Mouse (Mus musculus) forebrain, postnatal 0 days (tissue): ENCODE measurements at regions not wholly inside any gene's neighbourhood (a gene's known extent, or its start where the extent isn't known, plus 50 kb on each side); places are given as distances from the start of the nearest gene placed in this dataset.
A peak's percentile ranks its signal among the peaks of the same experiment; 100 is the strongest.

Experiments
- ATAC-seq: fragments of 200-750 bp; cut with Nextera tagmentation; 2 replicates; pipeline ENCODE4 v1.8.0; 2017; ENCODE audit warnings: mild to moderate bottlenecking, moderate library complexity
- DNase-seq: peaks from one replicate; pipeline ENCODE4 v3.0.0-alpha.2; 2015
- H3K27ac ChIP-seq: fragments of 300-500 bp; sonication (generic); 2 replicates; pipeline ENCODE4 v1.5.1; 2014; ENCODE audit warnings: low read depth, mild to moderate bottlenecking, antibody characterized with exemption, low read length, moderate library complexity, mixed read lengths
- H3K27me3 ChIP-seq: fragments of 300-500 bp; sonication (generic); 2 replicates; pipeline ENCODE4 v1.6.1; 2014; ENCODE audit warnings: mild to moderate bottlenecking, low read length, mixed read lengths; ENCODE audit not compliant: insufficient read depth
- H3K36me3 ChIP-seq: fragments of 300-500 bp; sonication (generic); 2 replicates; pipeline ENCODE4 v1.6.1; 2014; ENCODE audit warnings: mild to moderate bottlenecking, moderate library complexity; ENCODE audit not compliant: insufficient read depth
- H3K4me1 ChIP-seq: fragments of 300-500 bp; sonication (generic); 2 replicates; pipeline ENCODE4 v1.6.1; 2014; ENCODE audit warnings: antibody characterized with exemption; ENCODE audit not compliant: insufficient read depth
- H3K4me2 ChIP-seq: fragments of 300-500 bp; sonication (generic); 2 replicates; pipeline ENCODE4 v1.6.1; 2014; ENCODE audit warnings: low read depth, mild to moderate bottlenecking, moderate library complexity
- H3K4me3 ChIP-seq: fragments of 300-500 bp; sonication (generic); 2 replicates; pipeline ENCODE4 v1.5.1; 2014; ENCODE audit warnings: low read depth, low read length, mixed read lengths
- H3K9ac ChIP-seq: fragments of 300-500 bp; sonication (generic); 2 replicates; pipeline ENCODE4 v1.6.1; 2014; ENCODE audit warnings: mild to moderate bottlenecking
- H3K9me3 ChIP-seq: fragments of 300-500 bp; sonication (generic); 2 replicates; pipeline ENCODE4 v1.6.1; 2016; ENCODE audit warnings: low read length
- CTCF ChIP-seq: sonication (generic); IDR thresholded peaks from 2 replicates; pipeline ENCODE4 v1.5.1; 2016; ENCODE audit warnings: antibody characterized with exemption, control low read depth, low read depth
- WGBS: fragments of 180-500 bp; shearing (Covaris S2); extraction: QIAGEN DNeasy Blood & Tissue Kit; methylation state at CpG from one replicate; pipeline ENCODE4 v1.1.7; 2014; 5-methylcytosine and 5-hydroxymethylcytosine counted together

- H3K4me2 ChIP-seq, result no peak overlapping the region
- H3K4me3 ChIP-seq, result no peak overlapping the region
- no peak overlapping the region for H3K9ac ChIP-seq
- H3K27ac ChIP-seq, result no peak overlapping the region
- H3K36me3 ChIP-seq, result no peaks in the 10 kb centered on the region
- no peaks in the 10 kb centered on the region for H3K4me1 ChIP-seq
- H3K9me3 ChIP-seq, result no peaks in the 10 kb centered on the region
- DNase-seq (no peak), ATAC-seq (no peak)
- no peak for TF ChIP-seq CTCF
- 37% methylated on average over 3 of the region's 3 CpGs for WGBS
- H3K27me3 ChIP-seq, result no peaks in the 10 kb centered on the region
Measured at GRCm38 (mm10) chr10:113161486-113161885, 232.7 kb upstream of the Atxn7l3b start.

GRCm38 (mm10) chr10:113160055-113160454 lies 231.3 kb upstream of the Atxn7l3b start:
- TF ChIP-seq CTCF, result no peak
- ATAC-seq (peak; percentile 42; the same call in 1 of the 2 replicates), DNase-seq (no peak)
- H3K4me1 ChIP-seq, result no peaks in the 10 kb centered on the region
- H3K27ac ChIP-seq, result no peak overlapping the region
- no peaks in the 10 kb centered on the region for H3K36me3 ChIP-seq
- H3K9me3 ChIP-seq, result no peaks in the 10 kb centered on the region
- no peak overlapping the region for H3K9ac ChIP-seq
- no peak overlapping the region for H3K4me3 ChIP-seq
- H3K4me2 ChIP-seq, result no peak overlapping the region
- 71% methylated on average over 5 of the region's 5 CpGs for WGBS
- no peaks in the 10 kb centered on the region for H3K27me3 ChIP-seq

GRCm38 (mm10) chr10:113158988-113159387 lies 230.2 kb upstream of the Atxn7l3b start:
- ATAC-seq (no peak), DNase-seq (no peak)
- Histone ChIP-seq H3K27ac (no peak overlapping the region), H3K36me3 (no peaks in the 10 kb centered on the region), H3K4me1 (no peaks in the 10 kb centered on the region), H3K27me3 (no peaks in the 10 kb centered on the region), H3K9ac (no peak overlapping the region), H3K4me3 (no peak overlapping the region), H3K4me2 (no peak overlapping the region), H3K9me3 (no peaks in the 10 kb centered on the region)
- WGBS, result 86% methylated on average over 6 of the region's 6 CpGs
- no peak for TF ChIP-seq CTCF

- TF ChIP-seq CTCF, result no peak
- ATAC-seq (peak; percentile 80), DNase-seq (peak; percentile 72)
- Histone ChIP-seq H3K4me3 (no peak overlapping the region), H3K4me2 (no peak overlapping the region), H3K27me3 (no peaks in the 10 kb centered on the region), H3K36me3 (no peaks in the 10 kb centered on the region), H3K4me1 (peaks cover 2% of the 10 kb centered on the region; the same call in 1 of the 2 replicates), H3K9me3 (no peaks in the 10 kb centered on the region), H3K27ac (no peak overlapping the region), H3K9ac (no peak overlapping the region)
- 69% methylated on average over 2 of the region's 2 CpGs for WGBS
Measured at GRCm38 (mm10) chr10:113141606-113142005, 212.8 kb upstream of the Atxn7l3b start.

- no peak for TF ChIP-seq CTCF
- DNase-seq (no peak), ATAC-seq (no peak)
- H3K27me3 ChIP-seq, result no peaks in the 10 kb centered on the region
- H3K27ac ChIP-seq, result no peak overlapping the region
- no peaks in the 10 kb centered on the region for H3K4me1 ChIP-seq
- WGBS, result 90% methylated on average over 1 of the region's 1 CpGs
- no peaks in the 10 kb centered on the region for H3K9me3 ChIP-seq
- H3K9ac ChIP-seq, result no peak overlapping the region
- no peaks in the 10 kb centered on the region for H3K36me3 ChIP-seq
- H3K4me2 ChIP-seq, result no peak overlapping the region
- H3K4me3 ChIP-seq, result no peak overlapping the region
Measured at GRCm38 (mm10) chr10:113114999-113115398, 186.2 kb upstream of the Atxn7l3b start.

- H3K4me1 ChIP-seq, result no peaks in the 10 kb centered on the region
- WGBS, result 6% methylated on average over 1 of the region's 1 CpGs
- no peaks in the 10 kb centered on the region for H3K27me3 ChIP-seq
- ATAC-seq (peak; percentile 50), DNase-seq (peak; percentile 49)
- H3K4me3 ChIP-seq, result no peak overlapping the region
- no peak overlapping the region for H3K9ac ChIP-seq
- H3K27ac ChIP-seq, result no peak overlapping the region
- H3K9me3 ChIP-seq, result no peaks in the 10 kb centered on the region
- TF ChIP-seq CTCF, result peak; percentile 61
- no peak overlapping the region for H3K4me2 ChIP-seq
- no peaks in the 10 kb centered on the region for H3K36me3 ChIP-seq
Measured at GRCm38 (mm10) chr10:113105771-113106430, 177.1 kb upstream of the Atxn7l3b start.

- TF ChIP-seq CTCF, result no peak
- 92% methylated on average over 2 of the region's 2 CpGs for WGBS
- Histone ChIP-seq H3K4me1 (no peaks in the 10 kb centered on the region), H3K9me3 (no peaks in the 10 kb centered on the region), H3K27ac (no peak overlapping the region), H3K4me3 (no peak overlapping the region), H3K27me3 (no peaks in the 10 kb centered on the region), H3K9ac (no peak overlapping the region), H3K36me3 (no peaks in the 10 kb centered on the region), H3K4me2 (no peak overlapping the region)
- DNase-seq (no peak), ATAC-seq (no peak)
Measured at GRCm38 (mm10) chr10:113105301-113105700, 176.5 kb upstream of the Atxn7l3b start.
